Mouse (Mus musculus): ENCODE data around the gene Prdm15. TPM values are rescaled to one million over a fixed set of nuclear protein-coding genes. Genes with fewer than 3 reads are reported as not detected.
A peak's percentile ranks its signal among the peaks of the same experiment; 100 is the strongest.

Gene Prdm15
- total RNA-seq, 2 experiments from 2014 or later = 11.1 to 13.1 TPM

- DNase-seq (ENCODE audit: low spot score in 2 of 2) = no peak
These were observed 28.2 kb downstream of the Prdm15 start for GRCm38 (mm10) chr16:97823311-97824007.

- DNase-seq (ENCODE audit: low spot score in 2 of 2) = no peak
These were observed 32.1 kb downstream of the Prdm15 start for GRCm38 (mm10) chr16:97819532-97819931.

- DNase-seq (ENCODE audit: low spot score in 2 of 2) = no peak
These were observed 34.2 kb downstream of the Prdm15 start for GRCm38 (mm10) chr16:97817414-97817813.

- no peak for DNase-seq (ENCODE audit: low spot score in 2 of 2)
These were observed 36.4 kb downstream of the Prdm15 start for GRCm38 (mm10) chr16:97815269-97815668.

GRCm38 (mm10) chr16:97814060-97814459 is 37.6 kb downstream of the Prdm15 start:
- no peak for DNase-seq (ENCODE audit: low spot score in 2 of 2)

- DNase-seq (ENCODE audit: low spot score in 2 of 2) = no peak
These were observed 42.8 kb downstream of the Prdm15 start for GRCm38 (mm10) chr16:97808881-97809280.

GRCm38 (mm10) chr16:97805646-97806045 is 46.0 kb downstream of the Prdm15 start:
- no peak for DNase-seq (ENCODE audit: low spot score in 2 of 2)

- DNase-seq (ENCODE audit: low spot score in 2 of 2) = peak; percentile 60 to 69
These were observed 46.7 kb downstream of the Prdm15 start for GRCm38 (mm10) chr16:97804680-97805547.

- no peak for DNase-seq (ENCODE audit: low spot score in 2 of 2)
These were observed 53.4 kb downstream of the Prdm15 start for GRCm38 (mm10) chr16:97797950-97798869.

- DNase-seq (ENCODE audit: low spot score in 2 of 2) = no peak
These were observed 54.4 kb downstream of the Prdm15 start for GRCm38 (mm10) chr16:97797212-97797611.

GRCm38 (mm10) chr16:97794256-97794655 is 57.4 kb downstream of the Prdm15 start:
- DNase-seq (ENCODE audit: low spot score in 2 of 2) = no peak

- no peak for DNase-seq (ENCODE audit: low spot score in 2 of 2)
These were observed 68.6 kb downstream of the Prdm15 start for GRCm38 (mm10) chr16:97783057-97783456.

- DNase-seq (ENCODE audit: low spot score in 2 of 2) = peak; percentile 46 to 56
These were observed 73.2 kb downstream of the Prdm15 start for GRCm38 (mm10) chr16:97778353-97779025.

GRCm38 (mm10) chr16:97766501-97766900 is 85.1 kb downstream of the Prdm15 start:
- no peak for DNase-seq (ENCODE audit: low spot score in 2 of 2)

GRCm38 (mm10) chr16:97764626-97765025 is 87.0 kb downstream of the Prdm15 start:
- no peak for DNase-seq (ENCODE audit: low spot score in 2 of 2)

- no peak for DNase-seq (ENCODE audit: low spot score in 2 of 2)
These were observed 87.7 kb downstream of the Prdm15 start for GRCm38 (mm10) chr16:97763990-97764340.

- DNase-seq (ENCODE audit: low spot score in 2 of 2) = no peak
These were observed 88.3 kb downstream of the Prdm15 start, which contains the start of gene Ripk4 for GRCm38 (mm10) chr16:97763061-97763989. Gene Ripk4, minus strand, starts transcription at chr16:97763787.

GRCm38 (mm10) chr16:97761782-97762181 is 89.9 kb downstream of the Prdm15 start:
- DNase-seq (ENCODE audit: low spot score in 2 of 2) = no peak

- no peak for DNase-seq (ENCODE audit: low spot score in 2 of 2)
These were observed 92.0 kb downstream of the Prdm15 start for GRCm38 (mm10) chr16:97759681-97760080.

- DNase-seq (ENCODE audit: low spot score in 2 of 2) = no peak
These were observed 93.4 kb downstream of the Prdm15 start for GRCm38 (mm10) chr16:97758288-97758687.
